Mouse (Mus musculus): ENCODE measurements around the gene Setd3.

DNA sequence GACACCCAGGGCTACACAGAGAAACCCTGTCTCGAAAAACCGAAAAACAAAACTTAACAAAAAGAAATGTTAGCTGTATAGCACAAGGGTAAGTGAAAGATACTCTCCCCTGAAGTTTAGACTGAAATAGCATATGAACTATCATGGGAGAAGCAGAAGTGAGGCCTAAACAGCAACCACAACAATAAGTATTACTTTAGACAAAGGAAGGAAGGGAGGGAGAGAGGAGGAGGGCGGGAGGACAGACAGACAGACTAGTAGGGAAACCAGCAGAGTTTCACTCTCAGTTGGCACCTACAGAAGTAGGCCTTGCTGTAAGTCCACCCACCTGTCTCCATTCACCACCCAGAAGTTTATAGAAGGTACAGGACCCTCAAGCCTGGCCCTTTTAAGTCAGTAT is 8.6 kb downstream of the Setd3 start:
- no peak for TF ChIP-seq CTCF (IDR thresholded peaks at IDR 0.05)
- no peak for TF ChIP-seq EP300 (IDR thresholded peaks at IDR 0.05; ENCODE audit: insufficient read depth, low read depth, low read length)

All from heart, adult 2 months (tissue).